Mouse (Mus musculus): ENCODE results near the gene Tfr2. TPM values are rescaled to one million over a fixed set of nuclear protein-coding genes. Genes with fewer than 3 reads are reported as not detected.

The Tfr2 gene
- total and polyA plus RNA-seq, 2 experiments, result 225 to 486 TPM

GRCm38 (mm10) chr5:137530075-137530474 is 39.6 kb upstream of the Tfr2 start:
- Histone ChIP-seq H3K36me3 (ENCODE audit: control insufficient read depth, insufficient read depth, low read length) (peaks cover 11% of the 10 kb centered on the region), H3K4me3 (ENCODE audit: insufficient read depth, low read depth, low read length) (peak overlapping the region; percentile 78), H3K9ac (ENCODE audit: low read depth, low read length) (peak overlapping the region; percentile 61; the same call in 1 of the 2 replicates), H3K27me3 (ENCODE audit: control insufficient read depth, insufficient read depth, low read length) (no peaks in the 10 kb centered on the region), H3K27ac (replicated peaks; ENCODE audit: insufficient read depth, low read depth, low read length) (no peak overlapping the region; the same call in 1 of the 2 replicates), H3K4me1 (ENCODE audit: control insufficient read depth, insufficient read depth, low read length) (peaks cover 7% of the 10 kb centered on the region; the same call in 1 of the 2 replicates), H3K79me2 (ENCODE audit: control insufficient read depth, insufficient read depth, low read length) (peaks cover 19% of the 10 kb centered on the region)
- TF ChIP-seq POLR2A (IDR thresholded peaks at IDR 0.05; ENCODE audit: extremely low read depth, insufficient read depth, low read length) (no peak), CTCF (IDR thresholded peaks at IDR 0.05; ENCODE audit: low read depth, low read length) (no peak)
- DNase-seq (ENCODE audit: extremely low read depth, low read depth, low spot score), result no peak
- 87% methylated on average over 8 of the region's 8 CpGs for WGBS

- Histone ChIP-seq H3K4me3 (ENCODE audit: insufficient read depth, low read depth, low read length) (peak overlapping the region; percentile 78), H3K27ac (replicated peaks; ENCODE audit: insufficient read depth, low read depth, low read length) (peak overlapping the region; percentile 51), H3K9ac (ENCODE audit: low read depth, low read length) (peak overlapping the region; percentile 83), H3K79me2 (ENCODE audit: control insufficient read depth, insufficient read depth, low read length) (peaks cover 19% of the 10 kb centered on the region), H3K36me3 (ENCODE audit: control insufficient read depth, insufficient read depth, low read length) (peaks cover 11% of the 10 kb centered on the region), H3K4me1 (ENCODE audit: control insufficient read depth, insufficient read depth, low read length) (peaks cover 7% of the 10 kb centered on the region; the same call in 1 of the 2 replicates), H3K27me3 (ENCODE audit: control insufficient read depth, insufficient read depth, low read length) (no peaks in the 10 kb centered on the region)
- DNase-seq (ENCODE audit: extremely low read depth, low read depth, low spot score), result peak; percentile 29
- WGBS, result 14% methylated on average over 45 of the region's 46 CpGs
- TF ChIP-seq POLR2A (IDR thresholded peaks at IDR 0.05; ENCODE audit: extremely low read depth, insufficient read depth, low read length) (no peak), CTCF (IDR thresholded peaks at IDR 0.05; ENCODE audit: low read depth, low read length) (no peak)
These were observed 38.8 kb upstream of the Tfr2 start for GRCm38 (mm10) chr5:137530588-137531413.

- no peak for DNase-seq (ENCODE audit: extremely low read depth, low read depth, low spot score)
- Histone ChIP-seq H3K4me1 (ENCODE audit: control insufficient read depth, insufficient read depth, low read length) (peaks cover 7% of the 10 kb centered on the region; the same call in 1 of the 2 replicates), H3K79me2 (ENCODE audit: control insufficient read depth, insufficient read depth, low read length) (peaks cover 19% of the 10 kb centered on the region), H3K36me3 (ENCODE audit: control insufficient read depth, insufficient read depth, low read length) (peaks cover 11% of the 10 kb centered on the region), H3K27me3 (ENCODE audit: control insufficient read depth, insufficient read depth, low read length) (no peaks in the 10 kb centered on the region), H3K9ac (ENCODE audit: low read depth, low read length) (peak overlapping the region; percentile 83), H3K27ac (replicated peaks; ENCODE audit: insufficient read depth, low read depth, low read length) (peak overlapping the region; percentile 92), H3K4me3 (ENCODE audit: insufficient read depth, low read depth, low read length) (peak overlapping the region; percentile 78)
- WGBS, result 2% methylated on average over 51 of the region's 51 CpGs
- TF ChIP-seq CTCF (IDR thresholded peaks at IDR 0.05; ENCODE audit: low read depth, low read length) (no peak), POLR2A (IDR thresholded peaks at IDR 0.05; ENCODE audit: extremely low read depth, insufficient read depth, low read length) (no peak)
These were observed 38.1 kb upstream of the Tfr2 start for GRCm38 (mm10) chr5:137531414-137532130.

- Histone ChIP-seq H3K79me2 (ENCODE audit: control insufficient read depth, insufficient read depth, low read length) (peaks cover 19% of the 10 kb centered on the region), H3K36me3 (ENCODE audit: control insufficient read depth, insufficient read depth, low read length) (peaks cover 11% of the 10 kb centered on the region), H3K27ac (replicated peaks; ENCODE audit: insufficient read depth, low read depth, low read length) (peak overlapping the region; percentile 92), H3K4me3 (ENCODE audit: insufficient read depth, low read depth, low read length) (peak overlapping the region; percentile 78), H3K9ac (ENCODE audit: low read depth, low read length) (peak overlapping the region; percentile 83), H3K4me1 (ENCODE audit: control insufficient read depth, insufficient read depth, low read length) (peaks cover 7% of the 10 kb centered on the region; the same call in 1 of the 2 replicates), H3K27me3 (ENCODE audit: control insufficient read depth, insufficient read depth, low read length) (no peaks in the 10 kb centered on the region)
- WGBS, result under 1% methylated on average over 19 of the region's 19 CpGs
- peak; percentile 25 for DNase-seq (ENCODE audit: extremely low read depth, low read depth, low spot score)
- no peak for TF ChIP-seq CTCF (IDR thresholded peaks at IDR 0.05; ENCODE audit: low read depth, low read length)
- TF ChIP-seq POLR2A (IDR thresholded peaks at IDR 0.05; ENCODE audit: extremely low read depth, insufficient read depth, low read length), result no peak
These were observed 37.4 kb upstream of the Tfr2 start for GRCm38 (mm10) chr5:137532131-137532807.

- no peak for DNase-seq (ENCODE audit: extremely low read depth, low read depth, low spot score)
- peaks cover 19% of the 10 kb centered on the region for H3K79me2 ChIP-seq (ENCODE audit: control insufficient read depth, insufficient read depth, low read length)
- H3K9ac ChIP-seq (ENCODE audit: low read depth, low read length), result peak overlapping the region; percentile 83
- TF ChIP-seq CTCF (IDR thresholded peaks at IDR 0.05; ENCODE audit: low read depth, low read length) (no peak), POLR2A (IDR thresholded peaks at IDR 0.05; ENCODE audit: extremely low read depth, insufficient read depth, low read length) (no peak)
- H3K27ac ChIP-seq (replicated peaks; ENCODE audit: insufficient read depth, low read depth, low read length), result peak overlapping the region; percentile 92
- 0% methylated on average over 12 of the region's 12 CpGs for WGBS
- no peaks in the 10 kb centered on the region for H3K27me3 ChIP-seq (ENCODE audit: control insufficient read depth, insufficient read depth, low read length)
- peaks cover 9% of the 10 kb centered on the region for H3K36me3 ChIP-seq (ENCODE audit: control insufficient read depth, insufficient read depth, low read length)
- H3K4me1 ChIP-seq (ENCODE audit: control insufficient read depth, insufficient read depth, low read length), result peaks cover 7% of the 10 kb centered on the region; the same call in 1 of the 2 replicates
- H3K4me3 ChIP-seq (ENCODE audit: insufficient read depth, low read depth, low read length), result peak overlapping the region; percentile 78
These were observed 36.9 kb upstream of the Tfr2 start for GRCm38 (mm10) chr5:137532808-137533116.
